Comparison of ENCODE assay signal across 11 mouse cellular contexts in genomic region chrX:9519969-9520368, GRCm38 (mm10). TPM values are rescaled to one million over a fixed set of nuclear protein-coding genes. Genes with fewer than 3 reads are reported as not detected.
DNase-seq lines count a peak whose midpoint lies in the region; ATAC-seq and TF ChIP-seq lines count a peak whose summit lies in the region.
"Not testable (repeated sequence)": the region's sequence is repeated elsewhere in the genome, so short reads cannot be mapped to it uniquely, and the experiment has no call there.
"Had no signal": no experiment of that assay in that cellular context is flagged by ENCODE, and none has a peak within 500 bp of the region (broad histone marks: within the 10 kb centered on the region; RNA-seq: fewer than 3 reads in every experiment).

No protein-coding gene starts in this region.

- not testable (repeated sequence) for H3K9ac ChIP-seq in intestine, postnatal 0 days (ENCODE audit: low read depth, low read length); limb, embryonic 14.5 days (ENCODE audit: low read depth, low read length, severe bottlenecking); midbrain, embryonic 14.5 days (replicated peaks; ENCODE audit: low read length)

- H3K9me3 ChIP-seq in intestine, postnatal 0 days (ENCODE audit: control insufficient read depth); limb, embryonic 14.5 days (ENCODE audit: control insufficient read depth, low read length); midbrain, embryonic 14.5 days (ENCODE audit: control insufficient read depth, low read length): not testable (repeated sequence)

- peak; percentile 34 for DNase-seq in embryo, embryonic 11 days
- peak; percentile 4 for DNase-seq in limb, embryonic 14.5 days (ENCODE audit: low spot score)
- DNase-seq in midbrain, embryonic 14.5 days = peak; percentile 64
- peak; percentile 8 to 64 for DNase-seq in spleen, adult 2 months (ENCODE audit: low read depth in 1 of 2, low spot score in 2 of 2)

- TF ChIP-seq CTCF in C2C12 (IDR thresholded peaks at IDR 0.05; ENCODE audit: control insufficient read depth, insufficient read depth, insufficient read length) = peak; percentile 27
- peak; percentile 66 for TF ChIP-seq CTCF in bone marrow, adult 2 months (IDR thresholded peaks at IDR 0.05; ENCODE audit: control insufficient read depth, insufficient read depth, low read length)
- peak; percentile 72 for TF ChIP-seq CTCF in intestine, postnatal 0 days (IDR thresholded peaks at IDR 0.05; ENCODE audit: low read depth)
- TF ChIP-seq CTCF in spleen, adult 2 months (IDR thresholded peaks at IDR 0.05; ENCODE audit: extremely low read depth, insufficient read depth, insufficient read length, insufficient replicate concordance) = peak; percentile 34; the same call in 1 of the 2 replicates

- not testable (repeated sequence) for TF ChIP-seq POLR2A in bone marrow, adult 2 months (IDR thresholded peaks at IDR 0.05; ENCODE audit: borderline replicate concordance, control insufficient read depth, low read depth, low read length); limb, embryonic 14.5 days (IDR thresholded peaks at IDR 0.05; ENCODE audit: borderline replicate concordance, extremely low read depth, insufficient read depth, insufficient read length); spleen, adult 2 months (IDR thresholded peaks at IDR 0.05; ENCODE audit: low read depth, low read length)

- not testable (repeated sequence) for H3K27me3 ChIP-seq in C2C12 (ENCODE audit: control insufficient read depth, insufficient read depth, insufficient read length); intestine, postnatal 0 days (replicated peaks; ENCODE audit: control insufficient read depth, insufficient read depth, low read length); limb, embryonic 14.5 days (ENCODE audit: control insufficient read depth, insufficient read depth, low read length); midbrain, embryonic 14.5 days (ENCODE audit: control insufficient read depth, insufficient read depth, low read length); spleen, adult 2 months (ENCODE audit: control insufficient read depth, insufficient read depth, low read length)

- H3K4me1 ChIP-seq in bone marrow, adult 2 months (ENCODE audit: control insufficient read depth, insufficient read depth, low read length); intestine, postnatal 0 days (replicated peaks; ENCODE audit: control insufficient read depth, insufficient read depth, low read length); limb, embryonic 14.5 days (ENCODE audit: control insufficient read depth, insufficient read depth, low read length); midbrain, embryonic 14.5 days (ENCODE audit: control insufficient read depth, insufficient read depth, low read length); spleen, adult 2 months (ENCODE audit: control insufficient read depth, insufficient read depth, insufficient read length): not testable (repeated sequence)

- not testable (repeated sequence) for H3K4me3 ChIP-seq in C2C12 (ENCODE audit: insufficient read depth, poor library complexity, severe bottlenecking); bone marrow, adult 2 months (replicated peaks; ENCODE audit: control insufficient read depth, low read depth, low read length); intestine, postnatal 0 days (ENCODE audit: low read depth, low read length); limb, embryonic 14.5 days (replicated peaks; ENCODE audit: low read length); midbrain, embryonic 14.5 days (replicated peaks; ENCODE audit: low read depth, low read length); spleen, adult 2 months (ENCODE audit: extremely low read depth, insufficient read depth, insufficient read length)

- not testable (repeated sequence) for H3K27ac ChIP-seq in bone marrow, adult 2 months (ENCODE audit: control insufficient read depth, insufficient read depth, low read depth, low read length, poor library complexity); intestine, postnatal 0 days (ENCODE audit: low read depth, low read length); limb, embryonic 14.5 days (replicated peaks; ENCODE audit: low read depth, low read length); midbrain, embryonic 14.5 days (replicated peaks; ENCODE audit: low read depth, low read length); spleen, adult 2 months (ENCODE audit: insufficient read depth, low read length)

- H3ac ChIP-seq in C2C12 (ENCODE audit: control insufficient read depth, insufficient read length, low read depth) = not testable (repeated sequence)

- not testable (repeated sequence) for H3K79me2 ChIP-seq in C2C12 (ENCODE audit: control insufficient read depth, insufficient read depth)

- WGBS in bone marrow, adult 2 months = 3% methylated on average over 2 of the region's 2 CpGs
- 24% methylated on average over 2 of the region's 2 CpGs for WGBS in intestine, postnatal 0 days
- WGBS in limb, embryonic 14.5 days = 21% methylated on average over 2 of the region's 2 CpGs
- 48% methylated on average over 2 of the region's 2 CpGs for WGBS in midbrain, embryonic 14.5 days
- 21% methylated on average over 2 of the region's 2 CpGs for WGBS in spleen, adult 2 months

- peak; percentile 96 for ATAC-seq in granulocyte monocyte progenitor cell, adult 5-6 weeks (replicated peaks; ENCODE audit: poor library complexity, severe bottlenecking)
- ATAC-seq in intestine, postnatal 0 days; limb, embryonic 14.5 days (ENCODE audit: low FRiP score, low read depth): not testable (repeated sequence)
- peak; percentile 58 for ATAC-seq in midbrain, embryonic 14.5 days (ENCODE audit: low FRiP score, low TSS enrichment)

- not testable (repeated sequence) for H3K36me3 ChIP-seq in C2C12 (ENCODE audit: control insufficient read depth, insufficient read depth); intestine, postnatal 0 days (ENCODE audit: control insufficient read depth, insufficient read depth); limb, embryonic 14.5 days (ENCODE audit: control insufficient read depth, insufficient read depth, low read length); midbrain, embryonic 14.5 days (ENCODE audit: control insufficient read depth, insufficient read depth, low read length); spleen, adult 2 months (ENCODE audit: control insufficient read depth, insufficient read depth, low read length)

- H3K79me3 ChIP-seq in C2C12 (ENCODE audit: low read depth) = not testable (repeated sequence)

- not testable (repeated sequence) for H3K4me2 ChIP-seq in intestine, postnatal 0 days (replicated peaks; ENCODE audit: low read depth); limb, embryonic 14.5 days (replicated peaks; ENCODE audit: low read depth, low read length, severe bottlenecking); midbrain, embryonic 14.5 days (ENCODE audit: low read length)

RNA-seq across cellular contexts. Expression of gene Cybb, which starts 32.4 kb away (rescaled TPM):
- polyA plus RNA-seq in C2C12 (2012; fragmentation: generic; extraction: Trizol) = not detected
- 27.3 and 62.6 TPM in 2 replicates for polyA plus RNA-seq in bone marrow, adult 2 months (2011; ENCODE audit: insufficient read depth, insufficient read length, low replicate concordance, missing spikeins)
- 42.2 and 43.0 TPM in 2 replicates for total RNA-seq in granulocyte monocyte progenitor cell, adult 5-6 weeks (2014; fragmentation: Nextera tagmentation)
- 67.4 and 76.6 TPM in 2 replicates for total RNA-seq in granulocyte monocyte progenitor cell, adult 5-6 weeks (2017)
- 2.8 and 3.3 TPM in 2 replicates for polyA plus RNA-seq in intestine, postnatal 0 days (2015; fragmentation: Nextera tagmentation; extraction: Ambion mirVana)
- polyA plus RNA-seq in limb, embryonic 14.5 days (2012; rRNA removed) = 0.83 and 1.1 TPM in 2 replicates
- 3.1 and 3.8 TPM in 2 replicates for polyA plus RNA-seq in limb, embryonic 14.5 days (2014; fragmentation: Nextera tagmentation; extraction: Ambion mirVana)
- polyA plus RNA-seq in midbrain, embryonic 14.5 days (2014; fragmentation: Nextera tagmentation; extraction: Ambion mirVana) = 0.08 and 1.9 TPM in 2 replicates
- polyA plus RNA-seq in spleen, adult 2 months (2012; rRNA removed) = 10.2 and 11.8 TPM in 2 replicates

RNA-seq across cellular contexts. Expression of gene H2al1o, which starts 52.2 kb away (rescaled TPM):
- polyA plus RNA-seq in C2C12 (2012; fragmentation: generic; extraction: Trizol) = not detected
- polyA plus RNA-seq in bone marrow, adult 2 months (2011; ENCODE audit: insufficient read depth, insufficient read length, low replicate concordance, missing spikeins) = not detected in 2 replicates
- total RNA-seq in granulocyte monocyte progenitor cell, adult 5-6 weeks (2014; fragmentation: Nextera tagmentation) = not detected in 2 replicates
- not detected in 2 replicates for total RNA-seq in granulocyte monocyte progenitor cell, adult 5-6 weeks (2017)
- not detected in 2 replicates for polyA plus RNA-seq in intestine, postnatal 0 days (2015; fragmentation: Nextera tagmentation; extraction: Ambion mirVana)
- not detected in 2 replicates for polyA plus RNA-seq in limb, embryonic 14.5 days (2012; rRNA removed)
- polyA plus RNA-seq in limb, embryonic 14.5 days (2014; fragmentation: Nextera tagmentation; extraction: Ambion mirVana) = not detected in 2 replicates
- polyA plus RNA-seq in midbrain, embryonic 14.5 days (2014; fragmentation: Nextera tagmentation; extraction: Ambion mirVana) = not detected in 2 replicates
- not detected in 2 replicates for polyA plus RNA-seq in spleen, adult 2 months (2012; rRNA removed)
- total RNA-seq: layer of hippocampus, adult 18-20 months had no signal
- polyA plus RNA-seq: midbrain, embryonic 12.5 days; stomach, embryonic 16.5 days had no signal

Comparison
In these comparisons a context has a peak if more than half of its experiments do, and no peak if none do; other contexts are left out.
1. DNase-seq: peak in every context shown above with its lines; median percentile 64 in midbrain, embryonic 14.5 days; 36 in spleen, adult 2 months; 34 in embryo, embryonic 11 days; 4 in limb, embryonic 14.5 days.